Mouse (Mus musculus) liver, adult 2 months (tissue): ENCODE results near the gene Metrn. TPM values are rescaled to one million over a fixed set of nuclear protein-coding genes. Genes with fewer than 3 reads are reported as not detected.

ENCODE experiments used
- DNase-seq: peaks from one replicate; pipeline ENCODE4 v3.0.0-alpha.2; 2011; ENCODE audit warnings: low read depth, low spot score; ENCODE audit errors: extremely low read depth
- H3K27ac ChIP-seq: fragments of 200-500 bp; replicated peaks from 2 replicates; pipeline ENCODE4 v1.5.1; 2012; ENCODE audit warnings: low read depth, mild to moderate bottlenecking, control low read depth, inconsistent platforms, low read length; ENCODE audit not compliant: insufficient read depth
- H3K27me3 ChIP-seq: fragments of 200-500 bp; 2 replicates; pipeline ENCODE4 v1.6.1; 2012; ENCODE audit warnings: mild to moderate bottlenecking, moderate library complexity, low read length, inconsistent platforms; ENCODE audit not compliant: control insufficient read depth, insufficient read depth
- H3K36me3 ChIP-seq: fragments of 200-500 bp; 2 replicates; pipeline ENCODE4 v1.6.1; 2012; ENCODE audit warnings: low read length, inconsistent platforms; ENCODE audit not compliant: control insufficient read depth, insufficient read depth
- H3K4me1 ChIP-seq: fragments of 200-500 bp; 2 replicates; pipeline ENCODE4 v1.6.1; 2011; ENCODE audit warnings: low read length; ENCODE audit not compliant: control insufficient read depth, insufficient read depth
- H3K4me3 ChIP-seq: fragments of 200-500 bp; 2 replicates; pipeline ENCODE4 v1.5.1; 2011; ENCODE audit warnings: low read depth, mild to moderate bottlenecking, control low read depth, low read length, moderate library complexity; ENCODE audit not compliant: insufficient read depth
- H3K79me2 ChIP-seq: fragments of 200-500 bp; 2 replicates; pipeline ENCODE4 v1.6.1; 2012; ENCODE audit warnings: inconsistent platforms, mild to moderate bottlenecking, low read length, moderate library complexity; ENCODE audit not compliant: control insufficient read depth, insufficient read depth
- H3K9ac ChIP-seq: fragments of 200-500 bp; 2 replicates; pipeline ENCODE4 v1.6.1; 2012; ENCODE audit warnings: low read depth, mild to moderate bottlenecking, control low read depth, inconsistent platforms, low read length
- CTCF ChIP-seq: fragments of 200-500 bp; IDR thresholded peaks from 2 replicates; pipeline ENCODE4 v1.5.1; 2011; ENCODE audit warnings: low read depth, low read length, control low read depth
- POLR2A ChIP-seq: fragments of 200-500 bp; IDR thresholded peaks from 2 replicates; pipeline ENCODE4 v1.6.1; 2011; ENCODE audit warnings: low read length, control low read depth; ENCODE audit not compliant: insufficient read depth; ENCODE audit errors: extremely low read depth
- WGBS: fragments of 180-500 bp; shearing (Covaris S2); methylation state at CpG from one replicate; pipeline ENCODE4 v1.1.7; 2018; 5-methylcytosine and 5-hydroxymethylcytosine counted together
- polyA plus RNA-seq: library from polyadenylated mRNA; depleted of rRNA; stranded (reverse); fragments of >200 nt; gene quantifications from 2 replicates; pipeline ENCODE4 v1.2.3, GENCODE M21; 2012
- total RNA-seq: library from RNA; depleted of rRNA; stranded (reverse); fragments of >200 nt; gene quantifications from 2 replicates; pipeline ENCODE4 v1.2.3, GENCODE M21; 2014

The Metrn gene
- total and polyA plus RNA-seq, 2 experiments, result 21.6 to 22.2 TPM

DNA sequence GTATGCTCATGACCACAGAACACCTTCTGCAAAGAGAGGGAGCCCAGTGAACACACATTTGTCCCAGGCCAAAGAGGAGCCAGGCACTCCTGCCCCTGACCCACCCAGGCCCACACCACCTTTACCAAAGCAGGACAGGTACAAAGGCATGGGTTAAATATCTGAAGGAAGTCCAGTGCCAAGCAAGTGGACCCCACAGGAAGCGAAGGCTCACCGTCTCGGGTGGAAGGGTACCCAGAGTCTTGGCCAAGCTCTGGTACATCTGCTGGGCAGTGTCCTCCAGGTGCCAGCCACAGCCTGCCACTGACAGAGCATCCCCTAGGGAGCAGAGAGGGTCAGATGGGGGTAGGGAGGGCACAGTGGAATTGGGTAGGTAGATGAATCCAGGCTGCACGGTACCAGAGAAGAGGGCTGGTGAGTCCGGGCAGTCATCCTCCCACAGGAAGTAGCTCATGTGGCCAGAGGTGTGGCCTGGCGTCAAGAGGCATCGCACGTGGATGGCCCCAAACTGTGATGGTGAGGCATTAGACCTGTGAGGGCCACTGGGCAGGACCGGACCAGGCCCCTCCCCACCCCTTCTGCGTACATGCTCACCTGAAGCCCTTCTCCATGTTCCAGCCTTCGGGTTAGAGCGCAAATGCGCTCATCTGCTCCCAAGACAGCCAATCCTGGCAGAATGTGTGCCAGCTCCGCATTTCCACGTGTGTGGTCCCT is 12.9 kb downstream of the Metrn start:
- 81% methylated on average over 15 of the region's 15 CpGs for WGBS
- no peak overlapping the region for H3K4me3 ChIP-seq

DNA sequence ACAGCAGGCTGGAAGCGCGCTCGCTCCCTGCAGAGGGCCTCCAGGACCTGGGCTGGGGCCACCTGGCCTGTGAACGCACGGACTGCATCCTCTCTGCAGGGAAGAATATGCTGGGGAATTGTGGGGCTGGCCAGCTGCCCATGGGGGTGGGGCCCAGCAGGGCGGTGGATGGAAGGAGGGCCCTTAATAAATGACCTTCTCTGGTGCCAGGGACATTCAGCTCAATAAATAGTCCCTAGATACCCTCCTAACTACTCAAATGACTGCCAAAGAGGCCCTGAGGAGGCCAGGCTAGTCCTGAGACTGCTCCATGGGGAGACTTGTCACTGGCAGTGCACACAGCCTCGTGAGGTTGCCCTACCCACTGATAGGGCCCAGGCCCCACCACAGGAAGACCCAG is 13.8 kb downstream of the Metrn start:
- Histone ChIP-seq H3K27me3 (no peaks in the 10 kb centered on the region), H3K4me3 (no peak overlapping the region), H3K36me3 (peaks cover 2% of the 10 kb centered on the region; the same call in 1 of the 2 replicates), H3K79me2 (no peaks in the 10 kb centered on the region), H3K27ac (no peak overlapping the region), H3K9ac (no peak overlapping the region), H3K4me1 (peaks cover 3% of the 10 kb centered on the region; the same call in 1 of the 2 replicates)
- no peak for DNase-seq
- TF ChIP-seq POLR2A (no peak), CTCF (no peak)
- WGBS, result 73% methylated on average over 7 of the region's 7 CpGs

More for the DNA sequence above, 12.9 kb downstream of the Metrn start:
- H3K79me2 ChIP-seq, result no peaks in the 10 kb centered on the region
- H3K9ac ChIP-seq, result no peak overlapping the region
- no peak for DNase-seq
- H3K27ac ChIP-seq, result no peak overlapping the region
- no peaks in the 10 kb centered on the region for H3K27me3 ChIP-seq
- TF ChIP-seq CTCF (no peak), POLR2A (no peak)
- peaks cover 3% of the 10 kb centered on the region; the same call in 1 of the 2 replicates for H3K4me1 ChIP-seq
- H3K36me3 ChIP-seq, result peaks cover 2% of the 10 kb centered on the region; the same call in 1 of the 2 replicates

DNA sequence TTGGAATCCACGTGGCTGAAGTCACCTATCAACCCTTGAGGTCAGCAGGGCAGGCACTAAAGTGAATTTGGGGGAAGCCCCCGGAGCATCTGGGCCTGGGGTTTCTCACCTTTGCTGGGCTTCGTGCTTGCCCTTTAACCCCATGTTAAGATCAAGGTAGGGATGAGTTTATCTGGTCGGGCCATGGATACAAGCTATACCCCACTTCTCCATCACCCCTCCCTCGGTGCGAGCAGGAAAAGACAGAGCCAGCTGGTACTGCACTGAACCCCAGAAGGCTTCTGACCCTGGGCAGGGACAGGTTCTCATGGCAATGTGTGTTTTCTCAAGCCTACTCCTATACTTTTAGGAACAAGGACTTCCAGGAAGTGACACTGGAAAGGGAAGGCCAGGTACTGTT is 15.6 kb downstream of the Metrn start:
- Histone ChIP-seq H3K4me3 (no peak overlapping the region), H3K79me2 (no peaks in the 10 kb centered on the region), H3K4me1 (peaks cover 3% of the 10 kb centered on the region; the same call in 1 of the 2 replicates), H3K9ac (no peak overlapping the region), H3K27ac (no peak overlapping the region), H3K27me3 (no peaks in the 10 kb centered on the region), H3K36me3 (peaks cover 5% of the 10 kb centered on the region; the same call in 1 of the 2 replicates)
- TF ChIP-seq CTCF, result no peak
- TF ChIP-seq POLR2A, result no peak
- WGBS, result 77% methylated on average over 6 of the region's 6 CpGs
- DNase-seq, result no peak

DNA sequence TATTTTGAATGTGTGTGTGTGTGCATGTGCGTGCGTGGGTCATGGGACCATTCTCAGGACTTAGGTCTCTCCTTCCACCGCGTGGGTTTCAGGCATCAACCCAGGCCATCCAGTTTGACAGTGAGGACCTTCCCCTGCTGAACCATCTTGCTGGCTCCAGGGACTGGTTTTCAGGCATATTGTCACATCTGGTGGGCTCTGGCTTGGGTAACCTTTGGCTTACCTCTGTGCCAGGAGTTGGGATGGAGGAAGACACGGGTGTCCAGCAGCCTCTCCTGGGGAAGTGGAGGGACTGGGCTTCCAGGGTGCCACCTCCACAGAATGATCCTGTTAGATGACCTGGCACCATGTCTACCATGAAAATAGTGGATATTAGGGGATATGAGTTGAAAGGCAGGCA is 19.0 kb downstream of the Metrn start:
- Histone ChIP-seq H3K79me2 (0 out of 2 replicates have a peak, but pooled peaks cover 6% of the 10 kb centered on the region), H3K9ac (no peak overlapping the region), H3K4me1 (peaks cover 4% of the 10 kb centered on the region; the same call in 1 of the 2 replicates), H3K27me3 (no peaks in the 10 kb centered on the region), H3K27ac (no peak overlapping the region), H3K4me3 (no peak overlapping the region), H3K36me3 (peaks cover 5% of the 10 kb centered on the region; the same call in 1 of the 2 replicates)
- no peak for DNase-seq
- TF ChIP-seq CTCF, result no peak
- TF ChIP-seq POLR2A, result no peak
- WGBS, result 95% methylated on average over 5 of the region's 5 CpGs

DNA sequence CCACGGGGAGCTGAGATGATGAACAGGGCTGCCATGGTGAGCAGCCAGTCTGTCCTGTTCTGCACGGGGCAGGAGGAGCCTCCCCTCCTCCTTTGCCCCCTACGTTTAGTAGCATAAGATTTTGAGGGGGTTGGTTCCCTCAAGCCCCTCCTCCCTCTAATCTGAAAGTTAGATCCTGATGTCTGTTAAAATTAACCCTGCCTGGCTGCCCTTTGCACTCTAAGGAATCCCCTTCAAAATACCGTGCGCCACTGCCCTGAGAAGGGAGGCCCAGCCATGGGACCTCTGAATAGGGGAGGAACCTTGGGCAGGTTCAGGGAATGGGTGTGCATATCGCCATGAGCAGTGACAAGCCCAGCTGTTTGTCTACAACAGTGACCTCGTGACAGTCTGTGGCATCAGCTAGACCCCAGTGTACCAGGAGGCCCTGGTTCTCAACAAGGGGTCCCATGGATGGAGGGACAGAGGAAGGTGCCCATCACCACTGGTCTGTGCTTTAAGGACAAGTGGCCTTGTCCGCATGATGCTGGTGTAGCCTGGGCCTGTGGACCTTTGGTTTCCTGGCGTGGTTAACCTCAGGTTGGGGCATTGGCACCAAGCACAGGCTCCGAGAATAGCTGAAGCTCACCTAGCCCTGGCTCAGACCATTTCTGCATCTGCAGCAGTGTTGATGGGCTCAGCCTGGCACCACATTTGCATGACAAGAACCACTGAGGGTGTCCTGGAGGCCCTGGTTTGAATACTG is 21.4 kb downstream of the Metrn start:
- peaks cover 4% of the 10 kb centered on the region; the same call in 1 of the 2 replicates for H3K4me1 ChIP-seq
- H3K27ac ChIP-seq, result no peak overlapping the region
- no peaks in the 10 kb centered on the region for H3K27me3 ChIP-seq
- peaks cover 5% of the 10 kb centered on the region; the same call in 1 of the 2 replicates for H3K36me3 ChIP-seq
- no peak overlapping the region for H3K9ac ChIP-seq
- TF ChIP-seq POLR2A, result no peak
- TF ChIP-seq CTCF, result no peak
- no peak overlapping the region for H3K4me3 ChIP-seq
- no peak for DNase-seq
- 0 out of 2 replicates have a peak, but pooled peaks cover 6% of the 10 kb centered on the region for H3K79me2 ChIP-seq
- WGBS, result 82% methylated on average over 10 of the region's 10 CpGs
